Mouse (Mus musculus) small intestine, adult 2 months (tissue): ENCODE results near the gene Smpx.

Experiments used
- CTCF ChIP-seq: fragments of 200-500 bp; IDR thresholded peaks from 2 replicates; pipeline ENCODE4 v1.5.1; 2012; ENCODE audit warnings: low read depth, mild to moderate bottlenecking, control low read depth, inconsistent platforms, low read length, moderate library complexity, mixed read lengths; ENCODE audit not compliant: insufficient replicate concordance, insufficient read length; ENCODE audit errors: extremely low read depth
- POLR2A ChIP-seq: fragments of 200-500 bp; IDR thresholded peaks from 2 replicates; pipeline ENCODE4 v1.6.1; 2012; ENCODE audit warnings: low read depth, mild to moderate bottlenecking, control low read depth, inconsistent platforms, low read length, moderate library complexity

DNA sequence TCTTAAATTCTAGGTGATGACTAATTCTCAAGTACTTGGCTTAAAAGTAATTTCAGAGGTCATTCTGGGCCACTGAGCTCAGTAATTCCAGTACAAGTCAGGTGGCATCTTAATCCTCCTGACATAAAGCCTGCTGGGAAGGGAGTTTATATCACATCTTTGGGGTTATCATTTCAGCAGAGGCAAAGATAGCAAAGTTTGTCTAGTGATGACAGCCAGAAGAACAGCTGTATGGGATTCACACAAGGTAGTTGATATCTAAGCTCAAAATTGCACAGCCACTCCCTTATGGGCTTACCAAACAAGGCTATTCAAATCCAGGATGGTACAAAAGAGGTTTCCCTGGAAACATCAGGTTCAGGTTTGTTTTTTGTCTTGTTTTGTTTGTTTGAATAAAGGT, 43.7 kb upstream of the Smpx start:
- TF ChIP-seq POLR2A (no peak), CTCF (no peak)
